Mouse (Mus musculus) small intestine, adult 2 months (tissue): ENCODE results near the gene Doc2b. TPM values are rescaled to one million over a fixed set of nuclear protein-coding genes. Genes with fewer than 3 reads are reported as not detected.
A peak's percentile ranks its signal among the peaks of the same experiment; 100 is the strongest.

Experiments used
- H3K27ac ChIP-seq: fragments of 200-500 bp; 2 replicates; pipeline ENCODE4 v1.5.1; 2012; ENCODE audit warnings: low read depth, low read length, control low read depth, inconsistent platforms; ENCODE audit not compliant: insufficient read depth
- H3K27me3 ChIP-seq: fragments of 200-500 bp; 2 replicates; pipeline ENCODE4 v1.6.1; 2012; ENCODE audit warnings: mild to moderate bottlenecking, moderate library complexity, low read length, inconsistent platforms; ENCODE audit not compliant: control insufficient read depth, insufficient read depth
- H3K36me3 ChIP-seq: fragments of 200-500 bp; 2 replicates; pipeline ENCODE4 v1.6.1; 2012; ENCODE audit warnings: mild to moderate bottlenecking, low read length, control low read depth, inconsistent platforms; ENCODE audit not compliant: control insufficient read depth, insufficient read depth
- H3K4me1 ChIP-seq: fragments of 200-500 bp; 2 replicates; pipeline ENCODE4 v1.6.1; 2012; ENCODE audit warnings: low read length, inconsistent platforms, mixed read lengths; ENCODE audit not compliant: control insufficient read depth, insufficient read depth, insufficient read length
- H3K4me3 ChIP-seq: fragments of 200-500 bp; 2 replicates; pipeline ENCODE4 v1.5.1; 2012; ENCODE audit warnings: low read depth, mild to moderate bottlenecking, control low read depth, inconsistent platforms, low read length, moderate library complexity
- CTCF ChIP-seq: fragments of 200-500 bp; IDR thresholded peaks from 2 replicates; pipeline ENCODE4 v1.5.1; 2012; ENCODE audit warnings: low read depth, mild to moderate bottlenecking, control low read depth, inconsistent platforms, low read length, moderate library complexity, mixed read lengths; ENCODE audit not compliant: insufficient replicate concordance, insufficient read length; ENCODE audit errors: extremely low read depth
- POLR2A ChIP-seq: fragments of 200-500 bp; IDR thresholded peaks from 2 replicates; pipeline ENCODE4 v1.6.1; 2012; ENCODE audit warnings: low read depth, mild to moderate bottlenecking, control low read depth, inconsistent platforms, low read length, moderate library complexity
- WGBS: fragments of 180-500 bp; shearing (Covaris S2); methylation state at CpG from one replicate; pipeline ENCODE4 v1.1.7; 2018; 5-methylcytosine and 5-hydroxymethylcytosine counted together
- polyA plus RNA-seq: library from polyadenylated mRNA; depleted of rRNA; stranded (reverse); fragments of >200 nt; gene quantifications from 2 replicates; pipeline ENCODE4 v1.2.3, GENCODE M21; 2012

Gene Doc2b
- polyA plus RNA-seq, 1 experiment, result 0.27 TPM

DNA sequence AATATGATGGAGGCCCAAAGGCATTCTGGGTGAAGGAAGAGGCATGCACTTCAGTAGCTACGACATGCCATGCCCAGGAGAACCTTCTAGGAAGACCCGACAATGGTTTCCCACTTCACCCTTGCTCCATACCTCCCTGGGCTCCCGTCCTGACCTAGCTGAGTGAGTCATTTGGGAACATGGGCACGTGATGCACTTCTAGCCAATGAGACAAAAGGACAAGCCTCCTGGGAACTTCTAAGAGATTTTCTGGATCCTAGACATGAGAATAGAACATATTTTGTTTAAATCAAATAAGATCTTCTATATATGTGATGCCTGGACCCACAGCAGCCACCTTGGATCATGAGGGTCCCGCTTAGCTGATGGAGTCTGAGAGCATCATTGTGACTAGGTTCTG, 3.3 kb downstream of the Doc2b start:
- H3K36me3 ChIP-seq, result no peaks in the 10 kb centered on the region
- peaks cover 29% of the 10 kb centered on the region for H3K27me3 ChIP-seq
- TF ChIP-seq POLR2A, result no peak
- no peak for TF ChIP-seq CTCF
- H3K4me1 ChIP-seq, result no peaks in the 10 kb centered on the region
- whole genome bisulfite sequencing, result 74% methylated on average over 5 of the region's 5 CpGs
- H3K27ac ChIP-seq, result no peak overlapping the region
- H3K4me3 ChIP-seq, result no peak overlapping the region

DNA sequence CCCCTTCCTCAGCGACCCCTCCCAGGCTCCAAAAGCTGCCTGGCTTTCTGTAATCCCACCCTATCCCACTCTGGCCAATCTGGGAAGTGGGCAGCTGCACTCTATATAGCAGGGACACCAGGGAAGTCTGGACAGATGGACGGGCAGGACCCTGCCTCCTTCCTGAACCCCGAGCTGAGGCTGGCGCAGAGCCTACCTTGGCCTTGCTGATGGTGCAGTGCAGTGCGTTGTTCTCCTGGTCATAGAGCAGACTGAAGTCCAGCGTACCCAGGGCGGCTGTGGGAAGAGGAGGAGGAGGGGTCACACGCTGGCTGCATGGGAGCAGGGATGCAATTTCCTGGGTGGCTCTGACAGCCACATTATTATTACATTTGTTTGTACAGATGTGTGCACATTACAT, 10.0 kb downstream of the Doc2b start:
- Histone ChIP-seq H3K36me3 (no peaks in the 10 kb centered on the region), H3K27ac (no peak overlapping the region), H3K4me3 (no peak overlapping the region), H3K4me1 (no peaks in the 10 kb centered on the region), H3K27me3 (no peaks in the 10 kb centered on the region)
- TF ChIP-seq POLR2A, result no peak
- TF ChIP-seq CTCF, result no peak
- 68% methylated on average over 8 of the region's 8 CpGs for WGBS

DNA sequence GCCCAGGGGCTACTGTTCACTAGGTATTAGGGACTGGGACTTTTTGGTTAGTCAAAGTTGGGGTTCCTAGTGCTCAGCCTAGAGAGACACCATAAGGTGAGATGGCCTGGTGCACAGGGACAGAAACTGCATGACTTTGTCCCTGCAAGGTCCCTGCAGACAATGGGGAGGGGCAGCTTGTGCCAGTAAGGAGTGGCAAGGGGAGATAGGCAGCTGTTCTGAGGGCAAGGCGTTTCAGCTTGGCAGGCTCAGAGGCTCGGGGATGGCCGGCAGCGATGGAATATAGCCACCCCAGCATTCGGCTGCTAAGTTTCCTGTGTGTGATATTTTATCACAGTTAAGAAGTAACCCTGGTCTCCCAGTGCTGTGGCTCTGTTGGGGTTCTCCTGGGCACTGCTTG, 12.1 kb downstream of the Doc2b start:
- H3K4me1 ChIP-seq, result no peaks in the 10 kb centered on the region
- WGBS, result 47% methylated on average over 5 of the region's 5 CpGs
- no peak overlapping the region for H3K4me3 ChIP-seq
- H3K36me3 ChIP-seq, result no peaks in the 10 kb centered on the region
- H3K27me3 ChIP-seq, result no peaks in the 10 kb centered on the region
- no peak for TF ChIP-seq POLR2A
- TF ChIP-seq CTCF, result no peak
- H3K27ac ChIP-seq, result no peak overlapping the region

DNA sequence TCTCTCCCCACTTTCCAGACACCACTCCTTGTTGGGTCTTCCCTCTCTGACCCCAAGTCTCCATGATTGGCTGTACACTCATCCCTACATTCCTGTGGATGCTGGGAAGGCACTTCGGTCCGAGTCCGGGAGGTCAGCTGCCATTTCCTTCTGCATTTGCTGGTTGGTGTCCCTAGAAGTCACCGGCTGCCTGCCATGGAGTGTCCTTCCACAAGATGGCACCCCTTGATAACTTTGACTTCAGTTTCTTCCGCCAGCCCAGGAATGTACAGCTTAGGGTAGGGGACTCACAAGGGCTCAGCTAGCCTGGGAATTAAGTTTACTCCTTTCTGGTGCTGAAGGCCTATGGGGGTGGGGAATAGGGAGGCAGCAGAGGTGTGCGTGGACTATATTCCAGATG, 13.9 kb downstream of the Doc2b start:
- Histone ChIP-seq H3K27ac (no peak overlapping the region), H3K36me3 (no peaks in the 10 kb centered on the region), H3K4me1 (no peaks in the 10 kb centered on the region), H3K27me3 (no peaks in the 10 kb centered on the region), H3K4me3 (no peak overlapping the region)
- 14% methylated on average over 6 of the region's 6 CpGs for WGBS
- TF ChIP-seq CTCF (peak; percentile 71; the same call in 1 of the 2 replicates), POLR2A (no peak)

DNA sequence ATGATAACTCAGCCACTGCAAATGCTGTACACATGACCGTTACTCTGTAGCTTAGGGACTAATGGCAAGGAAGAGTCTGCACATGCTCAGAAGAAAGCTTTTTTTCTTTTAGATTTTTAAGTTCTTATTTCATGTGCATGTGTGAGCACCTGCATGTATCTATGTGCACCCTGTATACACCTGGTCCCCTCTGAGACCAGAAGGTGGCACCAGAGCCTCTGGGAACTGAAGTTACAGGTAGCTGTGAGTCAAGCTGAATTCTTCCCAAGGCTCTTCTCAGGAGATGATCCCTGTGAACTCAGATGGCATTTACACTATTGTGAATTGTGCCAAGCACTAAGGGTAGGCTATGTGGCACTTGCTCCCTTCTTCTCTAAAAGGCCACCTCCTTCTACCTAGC, 19.9 kb downstream of the Doc2b start:
- Histone ChIP-seq H3K36me3 (no peaks in the 10 kb centered on the region), H3K4me1 (no peaks in the 10 kb centered on the region), H3K27ac (no peak overlapping the region), H3K4me3 (no peak overlapping the region), H3K27me3 (no peaks in the 10 kb centered on the region)
- no peak for TF ChIP-seq POLR2A
- TF ChIP-seq CTCF, result no peak
- 86% methylated on average over 1 of the region's 1 CpGs for WGBS

DNA sequence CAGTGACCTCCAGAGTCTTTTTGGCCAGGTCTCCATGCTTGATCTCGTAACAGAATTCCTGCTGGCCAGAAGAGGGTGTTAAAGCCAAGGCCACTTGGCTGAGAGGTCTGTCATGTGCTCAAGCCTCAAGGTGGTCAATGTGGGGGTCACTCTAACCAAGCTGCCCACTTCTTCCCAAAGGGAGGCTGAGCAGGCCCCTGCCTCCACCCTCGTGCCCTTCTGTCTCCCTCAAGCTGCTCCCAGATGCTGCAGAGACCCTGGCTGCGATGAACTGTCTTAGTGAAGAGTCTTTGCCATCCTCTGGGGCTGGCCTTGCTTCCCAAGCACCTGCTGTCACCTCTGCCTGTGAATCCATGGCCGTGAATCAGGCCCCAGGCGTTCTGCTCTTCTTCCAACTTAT, 23.3 kb downstream of the Doc2b start:
- 87% methylated on average over 5 of the region's 5 CpGs for WGBS
- Histone ChIP-seq H3K36me3 (no peaks in the 10 kb centered on the region), H3K27ac (no peak overlapping the region), H3K4me1 (peaks cover 4% of the 10 kb centered on the region), H3K27me3 (no peaks in the 10 kb centered on the region), H3K4me3 (no peak overlapping the region)
- no peak for TF ChIP-seq CTCF
- TF ChIP-seq POLR2A, result no peak

DNA sequence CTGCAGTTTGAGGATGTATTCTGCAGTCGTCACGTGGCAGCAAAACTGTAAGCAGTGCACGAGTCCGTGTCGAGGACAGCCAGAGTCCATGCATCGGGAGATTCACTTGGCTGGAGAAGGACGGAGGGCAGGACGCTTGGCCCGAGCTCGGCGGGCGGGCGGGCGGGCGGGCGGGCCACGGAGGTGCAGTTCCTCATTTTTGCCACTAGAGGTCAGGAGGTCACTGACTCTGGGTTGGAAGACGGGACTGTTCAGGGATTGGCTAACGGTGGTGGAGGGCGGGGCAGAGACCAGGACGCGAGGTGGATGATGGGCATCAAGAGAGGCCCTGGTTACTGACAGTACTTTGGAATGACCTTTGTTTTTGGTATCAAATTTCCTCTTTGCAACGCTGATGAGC, 26.6 kb downstream of the Doc2b start:
- no peak for TF ChIP-seq POLR2A
- TF ChIP-seq CTCF, result peak; percentile 66
- Histone ChIP-seq H3K4me3 (peak overlapping the region; percentile 46), H3K4me1 (peaks cover 4% of the 10 kb centered on the region), H3K36me3 (peaks cover 22% of the 10 kb centered on the region), H3K27ac (no peak overlapping the region), H3K27me3 (no peaks in the 10 kb centered on the region)
- WGBS, result under 1% methylated on average over 23 of the region's 23 CpGs

DNA sequence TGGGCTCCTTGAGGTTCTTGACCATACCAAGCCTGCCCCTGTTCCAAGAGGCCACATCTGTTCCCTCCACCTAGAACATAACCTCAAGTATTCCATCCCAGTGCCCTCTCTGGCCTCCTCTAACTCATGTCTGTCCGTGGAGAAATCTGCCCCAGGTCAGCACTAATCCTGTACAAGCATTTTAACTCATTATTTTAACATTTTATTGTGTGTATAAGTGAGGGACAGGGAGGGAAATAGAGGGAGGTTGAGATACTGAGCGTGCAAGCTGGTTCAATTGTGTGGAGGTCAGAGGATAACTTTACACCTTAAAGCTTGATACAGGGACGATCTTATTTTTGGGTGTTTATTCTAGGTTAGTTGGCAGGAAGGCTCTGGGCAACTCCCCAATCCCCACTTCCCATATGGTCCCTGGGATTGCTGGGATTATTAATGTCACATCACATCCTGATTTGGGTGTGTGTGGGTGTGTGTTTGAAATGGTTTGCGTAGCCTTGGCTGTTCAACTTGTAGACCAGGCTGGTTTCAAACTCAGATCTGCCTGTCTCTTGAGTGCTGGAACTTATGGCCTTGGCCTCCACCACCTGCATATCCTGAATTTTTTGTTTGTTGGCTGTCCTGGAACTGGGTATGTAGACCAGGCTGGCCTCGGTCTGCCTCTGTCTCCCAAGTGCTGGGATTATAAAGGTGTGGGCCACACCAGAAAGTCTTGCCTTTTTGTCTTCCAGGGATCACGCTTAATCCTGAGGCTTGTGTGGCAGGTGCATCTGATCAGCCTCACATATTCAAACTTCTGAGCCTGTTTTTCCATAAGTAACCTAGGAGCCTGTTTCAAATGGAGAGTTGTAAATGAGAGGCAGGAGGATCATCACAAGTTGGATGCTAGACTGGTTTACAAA, 27.5 kb downstream of the Doc2b start:
- H3K4me3 ChIP-seq, result no peak overlapping the region
- H3K27me3 ChIP-seq, result no peaks in the 10 kb centered on the region
- peaks cover 4% of the 10 kb centered on the region for H3K4me1 ChIP-seq
- no peak overlapping the region for H3K27ac ChIP-seq
- H3K36me3 ChIP-seq, result peaks cover 27% of the 10 kb centered on the region
- no peak for TF ChIP-seq CTCF
- no peak for TF ChIP-seq POLR2A
- 51% methylated on average over 6 of the region's 6 CpGs for WGBS
